Mouse (Mus musculus) spleen, adult 18-20 months (tissue): ENCODE data around the gene Zscan12.
A peak's percentile ranks its signal among the peaks of the same experiment; 100 is the strongest.

Experiments
- DNase-seq, 2 experiments: peaks; one replicate each; pipeline ENCODE4 v3.0.0; 2022; ENCODE audit warnings: mixed read lengths in 2 of 2

The Zscan12 gene

DNA sequence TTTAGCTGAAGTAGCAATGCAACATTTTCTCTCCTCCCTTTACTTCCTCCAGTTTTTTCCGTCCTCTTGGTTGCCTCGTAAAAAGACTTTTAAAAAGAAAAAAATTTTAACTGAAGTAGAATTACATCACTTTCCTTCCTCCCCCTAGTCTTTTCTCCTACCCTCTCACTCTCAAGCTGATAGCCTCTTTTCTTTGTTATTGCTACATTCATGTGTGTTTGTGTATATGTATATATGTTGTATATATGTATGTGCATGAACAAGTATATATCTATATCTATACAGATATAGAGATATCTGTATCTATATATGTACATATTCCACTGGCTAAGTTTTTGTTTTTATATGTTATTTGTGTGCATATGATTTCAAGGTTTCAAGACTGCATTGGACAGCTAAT is 40.2 kb downstream of the Zscan12 start:
- DNase-seq: no peak

DNA sequence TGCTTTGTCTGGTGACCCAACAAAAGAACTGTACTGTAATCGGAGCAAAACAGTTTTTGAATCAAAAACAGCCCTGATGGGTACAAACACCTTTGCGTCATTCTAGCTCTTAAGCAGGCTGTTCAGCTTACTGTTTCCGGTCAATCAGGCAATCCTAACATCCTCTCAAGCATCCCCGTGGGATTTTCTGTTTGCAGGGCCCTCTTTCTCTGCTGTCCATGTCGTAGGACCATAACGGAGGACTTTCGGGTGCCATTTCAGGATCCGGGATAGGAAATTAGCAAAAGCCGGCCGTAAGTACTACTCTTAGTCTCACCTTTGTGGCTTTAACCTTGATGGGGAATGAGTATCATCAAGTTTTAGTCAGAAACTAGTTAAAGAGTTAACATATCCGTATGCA is 44.7 kb downstream of the Zscan12 start:
- DNase-seq: no peak

DNA sequence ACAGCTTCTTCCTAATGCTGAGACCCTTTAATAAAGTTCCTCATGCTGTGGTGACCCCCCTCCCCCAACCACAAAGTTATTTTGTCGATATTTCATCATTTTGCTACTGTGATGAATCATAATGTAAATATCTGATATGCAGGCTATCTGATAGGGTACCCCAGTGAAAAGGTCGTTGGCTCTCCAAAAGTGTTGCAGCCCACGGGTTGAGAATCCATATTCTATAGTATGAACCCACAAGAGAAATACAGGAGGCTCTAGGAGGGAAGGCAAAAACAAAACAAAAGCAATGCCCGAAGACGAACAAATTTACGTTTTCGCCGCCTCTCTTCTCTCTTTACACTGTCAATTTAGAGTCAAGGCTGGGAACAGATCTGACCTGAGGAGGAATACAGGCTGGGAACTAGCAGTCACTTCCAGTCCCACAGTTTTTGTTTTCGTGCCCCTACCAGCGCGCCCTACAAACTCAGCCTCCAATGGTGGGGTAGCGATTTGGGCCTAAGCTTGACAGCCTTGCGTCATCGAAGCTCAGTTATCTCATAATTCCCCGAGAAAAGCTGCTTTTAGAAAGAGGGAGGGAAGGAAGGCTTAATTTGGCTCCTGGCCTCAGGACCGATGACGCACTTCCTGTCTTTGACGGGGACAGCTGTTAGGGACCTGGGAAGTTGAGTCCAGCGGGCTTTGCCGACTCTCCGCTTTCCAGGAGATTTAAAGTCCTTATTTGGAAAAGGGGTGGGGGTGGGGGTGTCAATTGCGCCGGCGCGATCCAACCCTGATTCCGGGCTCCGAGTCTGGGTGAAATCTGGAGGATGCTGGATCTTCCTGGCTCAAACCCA is 45.6 kb downstream of the Zscan12 start:
- peak; percentile 16 to 42 for DNase-seq

DNA sequence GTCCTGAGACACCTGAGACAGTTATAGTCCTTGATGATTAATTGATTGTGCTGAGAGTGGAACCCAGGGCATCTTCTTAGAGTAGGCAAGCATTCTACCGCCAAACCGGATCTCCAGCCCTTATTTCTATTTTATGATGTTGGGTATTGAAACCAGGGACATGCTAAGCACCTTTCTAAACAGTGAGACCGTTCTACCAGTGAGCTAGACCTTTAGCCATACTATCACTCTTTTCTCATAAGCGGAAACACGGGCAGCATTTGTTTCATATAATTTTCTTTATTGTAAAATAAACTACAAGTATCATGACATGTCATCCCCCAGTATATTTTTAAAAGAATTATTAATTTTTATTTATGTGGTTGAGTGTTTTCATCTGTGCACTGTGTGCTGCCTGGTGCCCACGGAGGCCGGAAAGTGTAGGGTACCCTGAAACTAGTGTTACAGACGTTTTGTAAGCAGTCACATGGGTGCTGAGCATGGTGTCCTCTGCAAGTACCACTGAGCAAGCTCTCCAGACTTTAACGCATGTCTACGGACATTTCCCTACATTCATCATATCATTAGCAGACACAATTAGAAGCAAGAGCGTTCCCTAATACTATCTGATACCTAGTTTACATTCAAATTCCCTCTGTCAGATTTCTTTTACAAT is 46.3 kb downstream of the Zscan12 start:
- DNase-seq: no peak

DNA sequence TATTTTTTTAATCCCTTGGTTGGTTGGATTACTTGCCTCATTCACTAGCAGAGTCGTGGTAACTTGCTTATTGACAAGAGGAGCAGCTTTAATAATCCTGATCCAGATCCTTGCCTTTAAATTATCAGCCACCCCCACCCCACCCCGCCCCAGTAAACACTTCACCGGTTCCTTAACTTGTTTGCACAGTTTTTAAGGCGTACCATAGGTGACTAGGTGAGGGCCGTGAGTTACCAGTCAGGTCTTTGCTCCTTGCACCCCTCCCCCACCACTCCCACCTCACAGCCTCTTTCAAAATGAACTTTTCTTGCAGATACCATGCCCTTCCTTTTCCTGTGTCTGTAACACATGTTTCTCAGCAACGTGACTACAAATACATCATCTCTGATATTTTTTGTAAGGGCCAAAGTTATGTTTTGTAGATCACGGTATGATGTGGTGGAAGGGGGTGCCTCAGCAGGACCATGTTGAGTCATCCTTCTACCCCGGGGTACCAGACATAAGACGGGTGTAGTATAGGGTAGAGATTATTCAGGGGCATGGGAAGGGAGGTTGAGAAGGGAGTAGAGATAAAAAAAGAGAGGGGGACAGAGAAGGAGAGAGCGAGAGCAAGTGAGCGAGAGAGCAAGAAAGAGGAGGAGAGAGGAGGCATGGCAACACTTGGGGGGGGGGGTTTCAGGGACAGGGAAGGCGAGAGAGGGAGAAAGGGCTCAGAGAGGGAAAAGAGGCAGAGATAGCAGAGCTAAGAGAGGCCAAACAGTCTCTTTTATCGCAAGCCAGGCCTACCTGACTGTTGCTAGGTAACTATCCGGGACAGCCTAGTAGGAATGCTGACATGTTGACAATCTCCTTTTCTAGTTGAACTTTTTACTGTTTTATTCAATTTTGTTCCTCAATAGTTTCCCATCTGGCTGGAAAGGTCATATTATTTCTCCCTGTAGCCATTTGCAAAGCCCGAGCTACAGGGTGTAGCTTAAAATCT is 51.9 kb downstream of the Zscan12 start:
- DNase-seq: no peak

DNA sequence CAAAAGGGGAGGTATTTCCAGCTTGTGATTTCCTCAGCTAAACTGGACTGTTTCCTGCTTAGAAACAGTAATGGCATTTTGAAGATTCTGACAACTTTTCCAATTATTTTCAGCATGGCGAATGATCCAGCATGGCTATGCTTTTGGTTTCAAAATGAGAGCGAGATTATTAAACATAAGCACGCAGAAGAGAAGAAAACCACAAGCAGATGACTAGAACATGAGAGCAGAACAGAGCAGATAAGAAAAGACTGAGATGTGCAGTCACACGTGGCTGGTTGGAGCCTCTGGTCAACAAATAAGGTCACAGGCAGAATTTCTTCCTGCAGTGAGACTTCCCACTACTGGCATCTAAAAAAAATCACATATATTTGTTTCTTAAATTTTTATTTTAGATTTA is 52.6 kb downstream of the Zscan12 start:
- no peak for DNase-seq

DNA sequence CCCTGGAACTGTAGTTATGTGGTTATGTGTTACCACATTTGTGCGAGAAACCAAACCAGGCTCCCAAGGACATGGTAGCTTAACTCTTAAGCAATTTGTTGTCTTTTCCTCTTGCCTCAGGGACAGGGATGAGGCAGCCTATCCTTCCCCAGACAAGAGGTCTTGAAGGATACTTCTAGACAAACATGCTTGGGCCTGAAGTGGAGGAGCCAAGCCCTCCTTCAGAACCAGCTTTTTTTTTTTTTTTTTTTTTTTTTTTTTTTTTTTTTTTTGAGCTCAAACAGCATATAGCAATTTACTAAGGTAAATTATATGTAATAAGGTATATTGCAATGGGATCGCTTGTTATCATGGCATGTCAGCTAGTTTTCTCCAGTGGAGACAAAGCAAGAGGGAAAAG is 53.1 kb downstream of the Zscan12 start:
- DNase-seq: no peak

DNA sequence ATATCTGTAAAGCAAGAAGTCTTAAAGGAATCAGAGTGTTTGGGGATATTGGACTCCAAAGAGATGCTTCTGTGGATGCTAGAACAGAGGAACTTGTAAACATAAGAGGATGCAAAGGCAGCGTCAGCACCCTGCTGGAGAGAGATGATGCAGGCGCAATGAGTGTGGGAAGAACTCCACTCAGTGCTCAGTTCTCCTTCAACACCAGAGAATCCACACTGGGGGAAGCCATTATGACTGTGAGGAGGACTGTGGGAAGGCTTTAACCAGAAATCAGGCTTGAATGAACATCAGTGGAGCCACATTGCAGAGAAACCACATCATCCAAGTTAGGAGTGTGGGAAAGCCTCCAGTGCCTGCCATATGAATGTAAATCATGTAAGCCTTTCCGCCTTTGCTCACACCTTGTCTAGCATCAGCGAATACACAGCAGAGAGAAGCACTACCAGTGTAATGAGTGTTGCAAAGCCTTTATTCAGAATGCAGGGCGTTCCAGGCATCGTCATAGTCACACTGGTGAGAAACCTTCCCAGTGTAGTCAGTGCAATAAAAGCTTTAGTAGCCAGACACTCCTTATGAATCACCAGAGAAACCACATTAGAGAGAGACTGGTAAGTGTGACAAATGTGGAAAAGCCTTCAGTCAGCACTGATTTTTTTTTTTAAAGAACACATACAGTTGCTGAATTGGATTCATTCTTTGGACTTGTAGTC is 54.8 kb downstream of the Zscan12 start:
- no peak for DNase-seq

DNA sequence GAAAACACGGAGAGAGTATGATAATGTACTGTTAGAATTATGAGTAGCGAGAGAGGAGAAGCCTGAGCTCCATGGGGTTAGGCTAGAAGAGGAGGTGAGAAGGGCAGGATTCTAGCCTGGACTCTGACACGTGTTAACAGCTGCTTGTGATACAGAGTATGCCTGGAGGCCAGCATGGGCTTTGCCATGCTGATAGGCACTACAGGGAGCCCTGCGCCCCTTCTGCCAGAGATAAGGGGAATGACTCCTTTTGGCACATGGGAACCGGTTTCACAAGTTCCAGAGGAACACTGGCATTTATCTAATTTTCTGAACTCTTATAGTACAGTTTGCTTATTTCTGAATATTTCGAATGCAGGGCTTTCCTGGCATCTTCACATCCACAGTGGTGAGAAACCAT is 56.2 kb downstream of the Zscan12 start:
- no peak for DNase-seq
